Mouse (Mus musculus): ENCODE data around the gene P2rx1. TPM values are rescaled to one million over a fixed set of nuclear protein-coding genes. Genes with fewer than 3 reads are reported as not detected.

P2rx1 gene
- total and polyA plus RNA-seq, 3 experiments, result 0.21 to 0.86 (median 0.76) TPM

DNA sequence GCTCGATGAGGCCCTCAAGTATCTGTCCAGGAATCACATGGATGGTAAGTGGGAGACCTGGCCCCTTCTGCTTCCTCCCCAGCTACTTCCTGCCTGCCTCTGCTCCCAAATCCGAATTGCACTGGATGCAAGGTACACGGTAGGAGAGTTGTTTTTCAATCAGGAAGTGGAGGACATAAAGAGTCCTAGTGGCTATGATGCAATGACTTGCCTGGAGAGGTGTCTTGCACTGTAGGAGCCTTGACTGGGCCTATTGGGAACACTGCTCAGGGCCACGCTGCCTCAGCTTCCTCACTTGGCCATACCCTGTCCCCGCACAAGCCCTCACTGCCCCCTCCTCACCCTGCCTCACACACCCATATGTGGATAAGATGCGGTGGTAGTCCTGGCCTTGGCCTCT lies 9.9 kb upstream of the P2rx1 start:
- 78% methylated on average over 6 of the region's 6 CpGs for WGBS
- Histone ChIP-seq H3K4me1 (ENCODE audit: control insufficient read depth, insufficient read depth, low read length) (peaks cover 8% of the 10 kb centered on the region), H3K27me3 (ENCODE audit: control insufficient read depth, insufficient read depth, low read length) (no peaks in the 10 kb centered on the region), H3K9ac (ENCODE audit: low read depth, low read length) (no peak overlapping the region), H3K36me3 (ENCODE audit: control insufficient read depth, insufficient read depth, low read length) (no peaks in the 10 kb centered on the region), H3K27ac (no peak overlapping the region), H3K4me3 (no peak overlapping the region), H3K79me2 (replicated peaks; ENCODE audit: control insufficient read depth, insufficient read depth, low read length) (no peaks in the 10 kb centered on the region)
- TF ChIP-seq EP300 (IDR thresholded peaks at IDR 0.05; ENCODE audit: insufficient read depth, low read depth, low read length), result no peak
- TF ChIP-seq CTCF (IDR thresholded peaks at IDR 0.05), result no peak
- TF ChIP-seq POLR2A (IDR thresholded peaks at IDR 0.05; ENCODE audit: insufficient read depth, low read depth, low read length), result no peak
- intact Hi-C loops (cut with DNase I), result no loop called here
- DNase-seq, result no peak

DNA sequence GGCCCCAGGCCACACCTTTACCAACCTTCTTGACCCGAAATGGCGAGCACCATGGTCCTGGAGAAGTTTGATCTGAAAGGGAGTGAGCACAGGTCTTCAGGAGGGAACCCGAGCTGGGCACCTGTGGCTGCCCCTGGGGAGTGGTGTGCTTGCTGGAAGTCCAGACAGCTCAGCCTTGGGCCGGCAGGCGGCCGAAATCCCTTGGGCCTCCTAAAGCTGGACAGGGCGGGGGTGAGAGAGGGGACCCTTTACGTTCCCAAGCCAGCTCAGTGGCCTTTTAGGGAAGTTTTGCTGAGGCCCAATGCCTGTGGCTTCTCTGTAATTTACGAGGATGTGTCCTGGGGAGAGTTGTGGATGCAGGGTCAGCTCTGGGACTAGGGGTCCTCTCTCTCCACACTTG lies 8.2 kb upstream of the P2rx1 start:
- Histone ChIP-seq H3K79me2 (replicated peaks; ENCODE audit: control insufficient read depth, insufficient read depth, low read length) (no peaks in the 10 kb centered on the region), H3K4me1 (ENCODE audit: control insufficient read depth, insufficient read depth, low read length) (peaks cover 8% of the 10 kb centered on the region), H3K27me3 (ENCODE audit: control insufficient read depth, insufficient read depth, low read length) (no peaks in the 10 kb centered on the region), H3K4me3 (no peak overlapping the region), H3K36me3 (ENCODE audit: control insufficient read depth, insufficient read depth, low read length) (no peaks in the 10 kb centered on the region), H3K27ac (no peak overlapping the region), H3K9ac (ENCODE audit: low read depth, low read length) (no peak overlapping the region)
- 86% methylated on average over 9 of the region's 9 CpGs for WGBS
- intact Hi-C loops (cut with DNase I), result no loop called here
- TF ChIP-seq CTCF (IDR thresholded peaks at IDR 0.05) (no peak), POLR2A (IDR thresholded peaks at IDR 0.05; ENCODE audit: insufficient read depth, low read depth, low read length) (no peak), EP300 (IDR thresholded peaks at IDR 0.05; ENCODE audit: insufficient read depth, low read depth, low read length) (no peak)
- DNase-seq, result no peak

DNA sequence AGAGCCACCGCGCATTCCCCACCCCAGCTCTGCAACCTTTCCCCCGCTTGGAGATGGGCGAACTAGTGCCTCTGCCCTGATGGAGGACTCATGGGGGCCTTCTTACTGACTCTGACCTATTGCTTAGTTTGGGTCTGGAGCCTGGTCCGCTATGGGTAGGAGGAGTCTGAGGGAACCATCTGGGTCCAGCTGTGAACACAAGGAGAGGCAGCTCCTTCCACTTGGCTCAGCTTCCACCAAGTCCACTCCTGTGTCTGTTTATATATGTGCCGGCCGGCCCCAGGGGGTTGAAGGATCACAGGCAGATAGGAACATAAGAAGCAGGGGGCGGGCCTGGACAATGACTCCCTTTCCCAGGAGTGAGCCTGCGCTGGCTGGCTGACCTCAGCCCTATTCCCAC lies 6.9 kb upstream of the P2rx1 start:
- DNase-seq, result peak; percentile 38 to 44
- Histone ChIP-seq H3K9ac (ENCODE audit: low read depth, low read length) (no peak overlapping the region), H3K27ac (no peak overlapping the region), H3K79me2 (replicated peaks; ENCODE audit: control insufficient read depth, insufficient read depth, low read length) (no peaks in the 10 kb centered on the region), H3K4me1 (ENCODE audit: control insufficient read depth, insufficient read depth, low read length) (peaks cover 6% of the 10 kb centered on the region), H3K27me3 (ENCODE audit: control insufficient read depth, insufficient read depth, low read length) (no peaks in the 10 kb centered on the region), H3K36me3 (ENCODE audit: control insufficient read depth, insufficient read depth, low read length) (no peaks in the 10 kb centered on the region), H3K4me3 (no peak overlapping the region)
- intact Hi-C loops (cut with DNase I), result no loop called here
- TF ChIP-seq EP300 (IDR thresholded peaks at IDR 0.05; ENCODE audit: insufficient read depth, low read depth, low read length) (no peak), POLR2A (IDR thresholded peaks at IDR 0.05; ENCODE audit: insufficient read depth, low read depth, low read length) (no peak), CTCF (IDR thresholded peaks at IDR 0.05) (no peak)
- 55% methylated on average over 9 of the region's 9 CpGs for WGBS

DNA sequence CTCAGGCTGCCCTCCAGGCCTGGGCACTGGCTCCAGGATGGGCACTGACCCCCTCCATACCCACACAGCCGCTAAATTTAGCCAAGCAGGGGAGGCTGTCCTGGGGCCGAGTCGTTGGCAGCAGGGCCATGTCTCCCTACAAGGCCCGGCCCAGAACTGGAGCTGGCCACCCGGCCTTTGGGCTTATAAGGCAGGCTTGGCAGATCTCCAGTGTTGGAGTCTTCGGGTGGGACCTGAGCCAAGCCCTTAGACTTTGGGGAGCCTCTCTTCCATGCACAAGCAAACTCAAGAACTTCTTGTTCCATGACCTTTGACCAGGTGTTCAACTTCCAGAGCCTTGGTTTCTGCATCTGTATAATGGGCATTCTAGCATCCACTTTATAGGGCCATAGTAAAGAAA lies 2.6 kb upstream of the P2rx1 start:
- intact Hi-C loops (cut with DNase I), result no loop called here
- no peak for DNase-seq
- WGBS, result 47% methylated on average over 6 of the region's 6 CpGs

DNA sequence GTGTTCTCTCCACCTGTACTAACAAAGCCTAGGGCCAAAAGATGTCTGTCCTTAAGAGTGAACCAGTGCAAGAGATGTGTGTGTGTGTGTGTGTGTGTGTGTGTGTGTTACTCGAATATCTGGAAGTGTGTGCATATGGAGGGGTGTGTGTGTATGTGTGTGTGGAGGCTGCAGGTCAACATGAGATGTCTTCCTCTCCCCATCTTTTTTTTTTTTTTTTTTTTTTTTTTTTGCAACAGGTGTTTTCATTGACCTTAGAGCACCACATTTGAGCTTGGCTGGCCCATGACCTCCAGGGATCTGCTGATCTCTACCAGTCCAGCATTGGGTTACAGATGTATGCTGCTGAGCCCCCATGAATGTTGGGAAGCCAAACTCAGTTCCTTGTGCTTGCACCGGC lies 2.1 kb upstream of the P2rx1 start:
- Histone ChIP-seq H3K4me1 (ENCODE audit: control insufficient read depth, insufficient read depth, low read length) (peaks cover 7% of the 10 kb centered on the region), H3K4me3 (no peak overlapping the region), H3K79me2 (replicated peaks; ENCODE audit: control insufficient read depth, insufficient read depth, low read length) (no peaks in the 10 kb centered on the region), H3K27me3 (ENCODE audit: control insufficient read depth, insufficient read depth, low read length) (no peaks in the 10 kb centered on the region), H3K9ac (ENCODE audit: low read depth, low read length) (no peak overlapping the region), H3K36me3 (ENCODE audit: control insufficient read depth, insufficient read depth, low read length) (no peaks in the 10 kb centered on the region), H3K27ac (no peak overlapping the region)
- TF ChIP-seq POLR2A (IDR thresholded peaks at IDR 0.05; ENCODE audit: insufficient read depth, low read depth, low read length) (no peak), CTCF (IDR thresholded peaks at IDR 0.05) (no peak), EP300 (IDR thresholded peaks at IDR 0.05; ENCODE audit: insufficient read depth, low read depth, low read length) (no peak)
- 89% methylated on average over 2 of the region's 2 CpGs for WGBS
- intact Hi-C loops (cut with DNase I), result no loop called here
- no peak for DNase-seq

More for the DNA sequence above, 2.6 kb upstream of the P2rx1 start:
- H3K36me3 ChIP-seq (ENCODE audit: control insufficient read depth, insufficient read depth, low read length), result no peaks in the 10 kb centered on the region
- no peak overlapping the region for H3K27ac ChIP-seq
- no peak overlapping the region for H3K4me3 ChIP-seq
- TF ChIP-seq POLR2A (IDR thresholded peaks at IDR 0.05; ENCODE audit: insufficient read depth, low read depth, low read length), result no peak
- no peak for TF ChIP-seq CTCF (IDR thresholded peaks at IDR 0.05)
- no peak for TF ChIP-seq EP300 (IDR thresholded peaks at IDR 0.05; ENCODE audit: insufficient read depth, low read depth, low read length)
- H3K4me1 ChIP-seq (ENCODE audit: control insufficient read depth, insufficient read depth, low read length), result peaks cover 7% of the 10 kb centered on the region
- H3K9ac ChIP-seq (ENCODE audit: low read depth, low read length), result no peak overlapping the region
- H3K27me3 ChIP-seq (ENCODE audit: control insufficient read depth, insufficient read depth, low read length), result no peaks in the 10 kb centered on the region
- no peaks in the 10 kb centered on the region for H3K79me2 ChIP-seq (replicated peaks; ENCODE audit: control insufficient read depth, insufficient read depth, low read length)

DNA sequence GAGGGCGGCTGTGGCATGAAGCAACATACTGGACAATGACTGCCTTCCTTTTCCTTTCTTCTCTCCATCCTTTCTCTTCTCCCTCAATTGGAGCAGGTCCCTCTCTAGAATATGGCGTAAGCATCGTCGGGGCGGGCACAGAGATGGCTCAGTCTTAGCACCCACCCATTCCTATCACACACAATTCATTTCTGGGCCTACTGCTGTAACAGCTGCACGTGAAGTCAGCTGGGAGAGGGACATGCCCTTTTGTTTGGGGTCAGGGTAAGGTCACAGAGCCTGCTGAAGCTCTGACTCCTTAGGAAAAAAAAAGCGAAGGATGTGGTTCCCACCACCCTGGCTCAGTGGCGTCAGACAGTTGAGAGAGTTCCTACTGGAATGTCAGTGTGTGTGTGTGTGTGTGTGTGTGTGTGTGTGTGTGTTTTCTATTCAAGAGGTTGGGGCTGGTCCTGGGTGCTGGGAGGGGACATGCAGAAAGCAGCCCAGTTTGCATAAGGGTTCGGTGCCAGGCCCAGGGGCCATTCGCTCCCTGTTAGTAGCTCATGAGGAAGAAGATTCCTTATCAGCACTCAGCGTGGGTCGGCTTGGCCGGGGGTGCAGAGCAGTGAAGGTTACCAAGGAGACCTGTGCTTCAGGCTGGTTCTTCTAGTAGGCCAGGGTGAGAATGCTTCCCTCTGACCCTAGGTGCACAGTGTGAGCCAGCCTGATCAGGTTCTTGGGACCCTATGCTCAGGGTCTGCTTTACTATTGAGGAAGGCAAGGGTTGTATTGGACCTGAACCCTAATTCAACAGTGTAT lies 1.2 kb upstream of the P2rx1 start:
- no peak overlapping the region for H3K4me3 ChIP-seq
- H3K9ac ChIP-seq (ENCODE audit: low read depth, low read length), result no peak overlapping the region
- no peak overlapping the region for H3K27ac ChIP-seq
- no peak for TF ChIP-seq CTCF (IDR thresholded peaks at IDR 0.05)
- TF ChIP-seq POLR2A (IDR thresholded peaks at IDR 0.05; ENCODE audit: insufficient read depth, low read depth, low read length), result no peak
- no peak for TF ChIP-seq EP300 (IDR thresholded peaks at IDR 0.05; ENCODE audit: insufficient read depth, low read depth, low read length)
- no peaks in the 10 kb centered on the region for H3K36me3 ChIP-seq (ENCODE audit: control insufficient read depth, insufficient read depth, low read length)
- H3K79me2 ChIP-seq (replicated peaks; ENCODE audit: control insufficient read depth, insufficient read depth, low read length), result no peaks in the 10 kb centered on the region
- intact Hi-C loops (cut with DNase I), result no loop called here
- no peaks in the 10 kb centered on the region for H3K27me3 ChIP-seq (ENCODE audit: control insufficient read depth, insufficient read depth, low read length)
- H3K4me1 ChIP-seq (ENCODE audit: control insufficient read depth, insufficient read depth, low read length), result peaks cover 6% of the 10 kb centered on the region
- DNase-seq, result no peak
- 70% methylated on average over 13 of the region's 13 CpGs for WGBS

Data from heart, adult 2 months (tissue).